Mouse (Mus musculus) CD4-positive helper T cell, adult 2 months (primary cell): ENCODE data around the gene Tmem248.

Experiments
- DNase-seq: peaks from one replicate; pipeline ENCODE4 v3.0.0-alpha.2; 2012; ENCODE audit warnings: low read depth, missing footprints, low spot score

Gene Tmem248

GRCm38 (mm10) chr5:130255799-130256525 lies 39.1 kb downstream of the Tmem248 start:
- peak; percentile 39 for DNase-seq

GRCm38 (mm10) chr5:130256678-130257271 lies 39.9 kb downstream of the Tmem248 start:
- DNase-seq, result peak; percentile 97

GRCm38 (mm10) chr5:130257303-130257702 lies 40.4 kb downstream of the Tmem248 start:
- no peak for DNase-seq

- no peak for DNase-seq
Measured at GRCm38 (mm10) chr5:130263454-130263853, 46.6 kb downstream of the Tmem248 start.

GRCm38 (mm10) chr5:130264433-130265005 lies 47.6 kb downstream of the Tmem248 start:
- no peak for DNase-seq

GRCm38 (mm10) chr5:130266651-130267050 lies 49.8 kb downstream of the Tmem248 start:
- DNase-seq, result peak; percentile 48

- DNase-seq, result peak; percentile 34
Measured at GRCm38 (mm10) chr5:130267316-130267715, 50.4 kb downstream of the Tmem248 start.

- no peak for DNase-seq
Measured at GRCm38 (mm10) chr5:130268976-130269375, 52.1 kb downstream of the Tmem248 start.

GRCm38 (mm10) chr5:130272344-130272743 lies 55.5 kb downstream of the Tmem248 start:
- DNase-seq, result no peak

- DNase-seq, result no peak
Measured at GRCm38 (mm10) chr5:130273046-130273445, 56.2 kb downstream of the Tmem248 start.

- peak; percentile 45 for DNase-seq
Measured at GRCm38 (mm10) chr5:130275509-130275908, 58.6 kb downstream of the Tmem248 start.

GRCm38 (mm10) chr5:130278011-130278472 lies 61.2 kb downstream of the Tmem248 start:
- no peak for DNase-seq

- DNase-seq, result no peak
Measured at GRCm38 (mm10) chr5:130283079-130283732, 66.3 kb downstream of the Tmem248 start.

GRCm38 (mm10) chr5:130288106-130288505 lies 71.2 kb downstream of the Tmem248 start:
- DNase-seq, result no peak

GRCm38 (mm10) chr5:130290242-130290641 lies 73.4 kb downstream of the Tmem248 start:
- DNase-seq, result no peak

- no peak for DNase-seq
Measured at GRCm38 (mm10) chr5:130290775-130291174, 73.9 kb downstream of the Tmem248 start.

GRCm38 (mm10) chr5:130292976-130293375 lies 76.1 kb downstream of the Tmem248 start:
- DNase-seq, result no peak
